8 mouse cellular contexts compared by ENCODE assay signal in the genomic region with DNA sequence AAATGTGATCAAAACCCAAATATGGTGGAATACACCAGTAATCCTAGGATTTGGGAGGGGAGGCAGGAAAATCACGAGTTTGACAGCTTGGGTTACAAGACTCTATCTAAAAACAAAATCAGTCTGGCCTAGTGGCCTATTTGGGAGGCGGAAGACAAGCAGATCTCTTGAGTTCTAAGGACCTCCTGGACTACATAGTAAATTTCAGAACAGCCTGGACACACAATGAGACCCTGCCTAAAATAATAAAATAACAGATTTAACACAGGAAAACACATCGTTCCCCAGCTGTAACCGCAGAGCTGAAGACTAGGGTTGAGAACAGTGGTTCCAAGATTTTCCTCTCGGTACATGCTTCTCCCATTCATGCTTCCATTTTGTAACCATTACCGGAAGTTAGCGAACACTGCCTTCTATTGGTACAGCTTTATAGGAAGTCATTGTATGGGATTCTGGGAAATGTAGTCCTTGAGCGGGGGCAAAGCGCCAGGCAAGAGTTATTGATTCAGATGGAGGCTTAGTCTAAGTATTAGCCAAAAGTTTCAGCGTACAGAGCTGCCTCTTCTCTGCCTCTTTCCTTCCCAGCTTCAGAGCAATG. TPM values are rescaled to one million over a fixed set of nuclear protein-coding genes. Genes with fewer than 3 reads are reported as not detected.
DNase-seq lines count a peak whose midpoint lies in the region; ATAC-seq and TF ChIP-seq lines count a peak whose summit lies in the region.

No protein-coding gene starts in this region.

- no peaks in the 10 kb centered on the region for H3K36me3 ChIP-seq in CH12.LX (replicated peaks in 1 of 2; ENCODE audit: control insufficient read depth in 1 of 2, insufficient read depth in 1 of 2, low read length in 1 of 2)
- no peaks in the 10 kb centered on the region for H3K36me3 ChIP-seq in embryonic facial prominence, embryonic 12.5 days
- no peaks in the 10 kb centered on the region for H3K36me3 ChIP-seq in heart, embryonic 12.5 days
- H3K36me3 ChIP-seq in kidney, embryonic 16.5 days (ENCODE audit: insufficient read depth, low read length): no peaks in the 10 kb centered on the region
- H3K36me3 ChIP-seq in limb, embryonic 15.5 days: no peaks in the 10 kb centered on the region
- no peaks in the 10 kb centered on the region for H3K36me3 ChIP-seq in midbrain, embryonic 16.5 days (ENCODE audit: control insufficient read depth, insufficient read depth, low read length)
- no peaks in the 10 kb centered on the region for H3K36me3 ChIP-seq in stomach, embryonic 16.5 days (ENCODE audit: control insufficient read depth, insufficient read depth, low read length)

- ATAC-seq in embryonic facial prominence, embryonic 12.5 days (ENCODE audit: insufficient number of reproducible peaks, insufficient read depth, low FRiP score, low TSS enrichment): no peak
- ATAC-seq in heart, embryonic 12.5 days (ENCODE audit: insufficient number of reproducible peaks, low FRiP score): no peak
- ATAC-seq in kidney, embryonic 16.5 days (ENCODE audit: low FRiP score, low TSS enrichment): peak; percentile 81
- peak; percentile 77; the same call in 1 of the 2 replicates for ATAC-seq in limb, embryonic 15.5 days (ENCODE audit: insufficient number of reproducible peaks, low FRiP score, low TSS enrichment, low read depth)
- ATAC-seq in midbrain, embryonic 16.5 days: peak; percentile 92
- peak; percentile 83 for ATAC-seq in stomach, embryonic 16.5 days (ENCODE audit: insufficient read depth, low FRiP score)

- no peak for TF ChIP-seq CTCF in CH12.LX (conservative IDR thresholded peaks at IDR 0.05 in 1 of 2, IDR thresholded peaks at IDR 0.05 in 1 of 2; ENCODE audit: low read depth in 2 of 2, low read length in 2 of 2)

- no peaks in the 10 kb centered on the region for H3K79me2 ChIP-seq in CH12.LX (replicated peaks; ENCODE audit: control insufficient read depth, extremely low read depth, insufficient read depth, poor library complexity, severe bottlenecking)

- H3K27me3 ChIP-seq in CH12.LX (replicated peaks): peaks cover 21% of the 10 kb centered on the region
- peaks cover 4% of the 10 kb centered on the region; the same call in 1 of the 2 replicates for H3K27me3 ChIP-seq in embryonic facial prominence, embryonic 12.5 days
- peaks cover 22% of the 10 kb centered on the region for H3K27me3 ChIP-seq in heart, embryonic 12.5 days (replicated peaks)
- peaks cover 5% of the 10 kb centered on the region for H3K27me3 ChIP-seq in kidney, embryonic 16.5 days (ENCODE audit: insufficient read depth, low read length)
- peaks cover 18% of the 10 kb centered on the region for H3K27me3 ChIP-seq in limb, embryonic 15.5 days
- no peaks in the 10 kb centered on the region; the same call in none of the 2 replicates for H3K27me3 ChIP-seq in midbrain, embryonic 16.5 days (ENCODE audit: control insufficient read depth, insufficient read depth, low read depth, low read length)
- H3K27me3 ChIP-seq in stomach, embryonic 16.5 days (ENCODE audit: control insufficient read depth, insufficient read depth, low read length): peaks cover 6% of the 10 kb centered on the region; the same call in 1 of the 2 replicates

- peak; percentile 65 for DNase-seq in CH12.LX (ENCODE audit: extremely low read depth)
- peak; percentile 56 for DNase-seq in adrenal gland, postnatal 25 days

- no peak overlapping the region for H3K9ac ChIP-seq in CH12.LX (ENCODE audit: insufficient read depth, low read depth)
- H3K9ac ChIP-seq in embryonic facial prominence, embryonic 12.5 days: no peak overlapping the region
- H3K9ac ChIP-seq in heart, embryonic 12.5 days: no peak overlapping the region
- peak overlapping the region; percentile 58 for H3K9ac ChIP-seq in kidney, embryonic 16.5 days (replicated peaks; ENCODE audit: low read length)
- no peak overlapping the region for H3K9ac ChIP-seq in limb, embryonic 15.5 days
- peak overlapping the region; percentile 61; the same call in 1 of the 2 replicates for H3K9ac ChIP-seq in midbrain, embryonic 16.5 days (ENCODE audit: low read depth, low read length)
- H3K9ac ChIP-seq in stomach, embryonic 16.5 days (ENCODE audit: low read length): peak overlapping the region; percentile 61

- H3K27ac ChIP-seq in CH12.LX (ENCODE audit: insufficient read depth, low read depth): no peak overlapping the region
- H3K27ac ChIP-seq in embryonic facial prominence, embryonic 12.5 days: no peak overlapping the region
- no peak overlapping the region for H3K27ac ChIP-seq in heart, embryonic 12.5 days (ENCODE audit: poor library complexity, severe bottlenecking)
- H3K27ac ChIP-seq in kidney, embryonic 16.5 days (ENCODE audit: low read length): no peak overlapping the region
- no peak overlapping the region for H3K27ac ChIP-seq in limb, embryonic 15.5 days
- H3K27ac ChIP-seq in midbrain, embryonic 16.5 days (ENCODE audit: low read length): peak overlapping the region; percentile 25
- H3K27ac ChIP-seq in stomach, embryonic 16.5 days (ENCODE audit: low read length): no peak overlapping the region; the same call in 1 of the 2 replicates

- peak overlapping the region in 2 of 3 experiments; percentile 36 to 47 for H3K4me3 ChIP-seq in CH12.LX (replicated peaks in 1 of 3; ENCODE audit: low read depth in 2 of 3, low read length in 2 of 3, poor library complexity in 1 of 3)
- H3K4me3 ChIP-seq in embryonic facial prominence, embryonic 12.5 days: peak overlapping the region; percentile 39
- peak overlapping the region; percentile 47 for H3K4me3 ChIP-seq in heart, embryonic 12.5 days
- H3K4me3 ChIP-seq in kidney, embryonic 16.5 days (ENCODE audit: low read length): peak overlapping the region; percentile 54
- peak overlapping the region; percentile 42 for H3K4me3 ChIP-seq in limb, embryonic 15.5 days
- peak overlapping the region; percentile 47 for H3K4me3 ChIP-seq in midbrain, embryonic 16.5 days (ENCODE audit: low read depth, low read length)
- H3K4me3 ChIP-seq in stomach, embryonic 16.5 days (replicated peaks; ENCODE audit: low read length): peak overlapping the region; percentile 56

- H3K4me1 ChIP-seq in CH12.LX (ENCODE audit: control insufficient read depth in 1 of 2, insufficient read depth in 2 of 2): peaks cover 0 to 4% of the 10 kb centered on the region in 2 experiments; a peak in 2 of 4 replicates
- H3K4me1 ChIP-seq in embryonic facial prominence, embryonic 12.5 days: no peaks in the 10 kb centered on the region
- H3K4me1 ChIP-seq in heart, embryonic 12.5 days (replicated peaks): no peaks in the 10 kb centered on the region
- H3K4me1 ChIP-seq in kidney, embryonic 16.5 days (ENCODE audit: insufficient read depth, low read length): peaks cover 4% of the 10 kb centered on the region; the same call in 1 of the 2 replicates
- H3K4me1 ChIP-seq in limb, embryonic 15.5 days: no peaks in the 10 kb centered on the region
- peaks cover 6% of the 10 kb centered on the region; the same call in 1 of the 2 replicates for H3K4me1 ChIP-seq in midbrain, embryonic 16.5 days (ENCODE audit: control insufficient read depth, insufficient read depth, low read length)
- no peaks in the 10 kb centered on the region for H3K4me1 ChIP-seq in stomach, embryonic 16.5 days (ENCODE audit: control insufficient read depth, insufficient read depth, low read length)

- whole genome bisulfite sequencing in embryonic facial prominence, embryonic 12.5 days: 15% methylated on average over 10 of the region's 10 CpGs
- 17% methylated on average over 10 of the region's 10 CpGs for WGBS in heart, embryonic 12.5 days
- 16% methylated on average over 10 of the region's 10 CpGs for WGBS in kidney, embryonic 16.5 days
- WGBS in limb, embryonic 15.5 days: 11% methylated on average over 10 of the region's 10 CpGs
- 15% methylated on average over 10 of the region's 10 CpGs for WGBS in midbrain, embryonic 16.5 days
- 11% methylated on average over 10 of the region's 10 CpGs for WGBS in stomach, embryonic 16.5 days

- TF ChIP-seq POLR2A in CH12.LX (IDR thresholded peaks at IDR 0.05; ENCODE audit: low read depth, low read length): no peak

- H3K9me3 ChIP-seq in CH12.LX (replicated peaks; ENCODE audit: low read length): peaks cover 4% of the 10 kb centered on the region
- no peaks in the 10 kb centered on the region for H3K9me3 ChIP-seq in embryonic facial prominence, embryonic 12.5 days
- H3K9me3 ChIP-seq in heart, embryonic 12.5 days (replicated peaks): peaks cover 6% of the 10 kb centered on the region; the same call in 1 of the 2 replicates
- no peaks in the 10 kb centered on the region for H3K9me3 ChIP-seq in kidney, embryonic 16.5 days (ENCODE audit: low read length)
- no peaks in the 10 kb centered on the region for H3K9me3 ChIP-seq in limb, embryonic 15.5 days
- H3K9me3 ChIP-seq in midbrain, embryonic 16.5 days (replicated peaks; ENCODE audit: control insufficient read depth, low read length, poor library complexity, severe bottlenecking): no peaks in the 10 kb centered on the region
- H3K9me3 ChIP-seq in stomach, embryonic 16.5 days (replicated peaks; ENCODE audit: control insufficient read depth, low read length): no peaks in the 10 kb centered on the region

- TF ChIP-seq EP300 in CH12.LX (IDR thresholded peaks at IDR 0.05; ENCODE audit: low read length): no peak

- TF ChIP-seq RAD21 in CH12.LX (IDR thresholded peaks at IDR 0.05; ENCODE audit: low read depth, low read length): no peak

- H3K4me2 ChIP-seq in CH12.LX (ENCODE audit: insufficient read depth, low read depth, poor library complexity, severe bottlenecking): no peak overlapping the region
- peak overlapping the region; percentile 48 for H3K4me2 ChIP-seq in embryonic facial prominence, embryonic 12.5 days (replicated peaks)
- H3K4me2 ChIP-seq in heart, embryonic 12.5 days: peak overlapping the region; percentile 57
- H3K4me2 ChIP-seq in kidney, embryonic 16.5 days (replicated peaks; ENCODE audit: low read depth, low read length): peak overlapping the region; percentile 55
- peak overlapping the region; percentile 59 for H3K4me2 ChIP-seq in limb, embryonic 15.5 days
- H3K4me2 ChIP-seq in midbrain, embryonic 16.5 days (ENCODE audit: low read length): peak overlapping the region; percentile 53
- peak overlapping the region; percentile 61 for H3K4me2 ChIP-seq in stomach, embryonic 16.5 days (ENCODE audit: low read depth, low read length)

- in situ Hi-C loops in CH12.LX (cut with MboI; ENCODE audit: low pct_ligation_motif_present, low pct_unique_long_range_greater_than_20kb, low sequenced_read_pairs): no loop called here

- dilution Hi-C loops in CH12.LX (cut with MboI; ENCODE audit: extremely low pct_ligation_motif_present, extremely low pct_unique_long_range_greater_than_20kb, low sequenced_read_pairs): no loop called here

RNA-seq across cellular contexts. Expression of a gene that starts 16.7 kb away (rescaled TPM):
- total RNA-seq in CH12.LX (2012; rRNA removed) (2.0 and 3.7 TPM in 2 replicates), CH12.LX (2014; rRNA removed) (0.77 and 0.90 TPM in 2 replicates)
- polyA plus RNA-seq in CH12.LX (2012; ENCODE audit: insufficient read length, low read depth): 0.35 and 0.91 TPM in 2 replicates
- 36.3 and 71.9 TPM in 2 replicates for total RNA-seq in adrenal gland, postnatal 25 days (2021)
- polyA plus RNA-seq in embryonic facial prominence, embryonic 12.5 days (2016; fragmentation: Nextera tagmentation; extraction: Ambion mirVana): 10.2 and 11.1 TPM in 2 replicates
- polyA plus RNA-seq in heart, embryonic 12.5 days (2016; fragmentation: Nextera tagmentation; extraction: Ambion mirVana): 10.5 and 12.2 TPM in 2 replicates
- 14.2 and 14.4 TPM in 2 replicates for polyA plus RNA-seq in kidney, embryonic 16.5 days (2015; fragmentation: Nextera tagmentation; extraction: Ambion mirVana)
- polyA plus RNA-seq in limb, embryonic 15.5 days (2015; fragmentation: Nextera tagmentation; extraction: Ambion mirVana): 57.3 and 57.7 TPM in 2 replicates
- 16.1 and 19.9 TPM in 2 replicates for polyA plus RNA-seq in midbrain, embryonic 16.5 days (2015; fragmentation: Nextera tagmentation; extraction: Ambion mirVana)
- polyA plus RNA-seq in stomach, embryonic 16.5 days (2015; fragmentation: Nextera tagmentation; extraction: Ambion mirVana): 106 and 130 TPM in 2 replicates

RNA-seq across cellular contexts. Expression of a gene that starts 25.9 kb away (rescaled TPM):
- total RNA-seq in CH12.LX (2012; rRNA removed) (not detected in 2 replicates), CH12.LX (2014; rRNA removed) (not detected in 2 replicates)
- not detected in 2 replicates for polyA plus RNA-seq in CH12.LX (2012; ENCODE audit: insufficient read length, low read depth)
- total RNA-seq in adrenal gland, postnatal 25 days (2021): 13.6 and 19.1 TPM in 2 replicates
- 5.3 and 5.6 TPM in 2 replicates for polyA plus RNA-seq in embryonic facial prominence, embryonic 12.5 days (2016; fragmentation: Nextera tagmentation; extraction: Ambion mirVana)
- 2.7 and 3.8 TPM in 2 replicates for polyA plus RNA-seq in heart, embryonic 12.5 days (2016; fragmentation: Nextera tagmentation; extraction: Ambion mirVana)
- polyA plus RNA-seq in kidney, embryonic 16.5 days (2015; fragmentation: Nextera tagmentation; extraction: Ambion mirVana): 5.4 and 6.0 TPM in 2 replicates
- polyA plus RNA-seq in limb, embryonic 15.5 days (2015; fragmentation: Nextera tagmentation; extraction: Ambion mirVana): 3.2 and 4.1 TPM in 2 replicates
- 11.6 and 12.7 TPM in 2 replicates for polyA plus RNA-seq in midbrain, embryonic 16.5 days (2015; fragmentation: Nextera tagmentation; extraction: Ambion mirVana)
- 3.4 and 4.6 TPM in 2 replicates for polyA plus RNA-seq in stomach, embryonic 16.5 days (2015; fragmentation: Nextera tagmentation; extraction: Ambion mirVana)

RNA-seq across cellular contexts. Expression of a gene that starts 26.0 kb away (rescaled TPM):
- total RNA-seq in CH12.LX (2012; rRNA removed): 2.4 and 2.9 TPM in 2 replicates
- 2.4 and 2.9 TPM in 2 replicates for total RNA-seq in CH12.LX (2014; rRNA removed)
- 0.87 and 1.6 TPM in 2 replicates for polyA plus RNA-seq in CH12.LX (2012; ENCODE audit: insufficient read length, low read depth)
- total RNA-seq in adrenal gland, postnatal 25 days (2021): 471 and 609 TPM in 2 replicates
- 40.5 and 42.4 TPM in 2 replicates for polyA plus RNA-seq in embryonic facial prominence, embryonic 12.5 days (2016; fragmentation: Nextera tagmentation; extraction: Ambion mirVana)
- polyA plus RNA-seq in heart, embryonic 12.5 days (2016; fragmentation: Nextera tagmentation; extraction: Ambion mirVana): 38.3 and 38.4 TPM in 2 replicates
- polyA plus RNA-seq in kidney, embryonic 16.5 days (2015; fragmentation: Nextera tagmentation; extraction: Ambion mirVana): 70.3 and 75.4 TPM in 2 replicates
- 53.4 and 56.0 TPM in 2 replicates for polyA plus RNA-seq in limb, embryonic 15.5 days (2015; fragmentation: Nextera tagmentation; extraction: Ambion mirVana)
- 45.5 and 47.2 TPM in 2 replicates for polyA plus RNA-seq in midbrain, embryonic 16.5 days (2015; fragmentation: Nextera tagmentation; extraction: Ambion mirVana)
- polyA plus RNA-seq in stomach, embryonic 16.5 days (2015; fragmentation: Nextera tagmentation; extraction: Ambion mirVana): 74.5 and 81.2 TPM in 2 replicates

RNA-seq across cellular contexts. Expression of a gene that starts 35.5 kb away (rescaled TPM):
- total RNA-seq in CH12.LX (2012; rRNA removed) (not detected in 2 replicates), CH12.LX (2014; rRNA removed) (not detected in 2 replicates)
- polyA plus RNA-seq in CH12.LX (2012; ENCODE audit: insufficient read length, low read depth): not detected in 2 replicates
- total RNA-seq in adrenal gland, postnatal 25 days (2021): 35.6 and 40.5 TPM in 2 replicates
- 15.9 and 16.2 TPM in 2 replicates for polyA plus RNA-seq in embryonic facial prominence, embryonic 12.5 days (2016; fragmentation: Nextera tagmentation; extraction: Ambion mirVana)
- 8.2 and 8.4 TPM in 2 replicates for polyA plus RNA-seq in heart, embryonic 12.5 days (2016; fragmentation: Nextera tagmentation; extraction: Ambion mirVana)
- polyA plus RNA-seq in kidney, embryonic 16.5 days (2015; fragmentation: Nextera tagmentation; extraction: Ambion mirVana): 10.4 and 10.7 TPM in 2 replicates
- polyA plus RNA-seq in limb, embryonic 15.5 days (2015; fragmentation: Nextera tagmentation; extraction: Ambion mirVana): 8.4 and 8.7 TPM in 2 replicates
- polyA plus RNA-seq in midbrain, embryonic 16.5 days (2015; fragmentation: Nextera tagmentation; extraction: Ambion mirVana): 112 and 115 TPM in 2 replicates
- polyA plus RNA-seq in stomach, embryonic 16.5 days (2015; fragmentation: Nextera tagmentation; extraction: Ambion mirVana): 6.9 and 7.1 TPM in 2 replicates

RNA-seq across cellular contexts. Expression of a gene that starts 48.9 kb away (rescaled TPM):
- total RNA-seq in CH12.LX (2012; rRNA removed): 3.3 and 3.4 TPM in 2 replicates
- total RNA-seq in CH12.LX (2014; rRNA removed): 0.26 and 0.79 TPM in 2 replicates
- polyA plus RNA-seq in CH12.LX (2012; ENCODE audit: insufficient read length, low read depth): 3.6 TPM in 2 replicates
- total RNA-seq in adrenal gland, postnatal 25 days (2021): 45.6 and 46.0 TPM in 2 replicates
- polyA plus RNA-seq in embryonic facial prominence, embryonic 12.5 days (2016; fragmentation: Nextera tagmentation; extraction: Ambion mirVana): 30.8 and 33.3 TPM in 2 replicates
- polyA plus RNA-seq in heart, embryonic 12.5 days (2016; fragmentation: Nextera tagmentation; extraction: Ambion mirVana): 52.3 and 59.0 TPM in 2 replicates
- 46.8 and 47.1 TPM in 2 replicates for polyA plus RNA-seq in kidney, embryonic 16.5 days (2015; fragmentation: Nextera tagmentation; extraction: Ambion mirVana)
- polyA plus RNA-seq in limb, embryonic 15.5 days (2015; fragmentation: Nextera tagmentation; extraction: Ambion mirVana): 38.1 and 41.0 TPM in 2 replicates
- polyA plus RNA-seq in midbrain, embryonic 16.5 days (2015; fragmentation: Nextera tagmentation; extraction: Ambion mirVana): 12.9 and 13.4 TPM in 2 replicates
- polyA plus RNA-seq in stomach, embryonic 16.5 days (2015; fragmentation: Nextera tagmentation; extraction: Ambion mirVana): 39.4 and 41.6 TPM in 2 replicates

Comparison
In these comparisons a context has a peak if more than half of its experiments do, and no peak if none do; other contexts are left out.
1. H3K9ac ChIP-seq: peak in kidney, embryonic 16.5 days (single experiment), midbrain, embryonic 16.5 days (single experiment) and stomach, embryonic 16.5 days (single experiment); none in CH12.LX (single experiment), embryonic facial prominence, embryonic 12.5 days (single experiment), heart, embryonic 12.5 days (single experiment) and limb, embryonic 15.5 days (single experiment).
2. ATAC-seq: peak in kidney, embryonic 16.5 days (single experiment), limb, embryonic 15.5 days (single experiment), midbrain, embryonic 16.5 days (single experiment) and stomach, embryonic 16.5 days (single experiment); none in embryonic facial prominence, embryonic 12.5 days (single experiment) and heart, embryonic 12.5 days (single experiment).
3. RNA of a gene that starts 26.0 kb away (polyA plus RNA-seq): 70.3 to 75.4 TPM in kidney, embryonic 16.5 days, 74.5 to 81.2 TPM in stomach, embryonic 16.5 days, 53.4 to 56.0 TPM in limb, embryonic 15.5 days, 45.5 to 47.2 TPM in midbrain, embryonic 16.5 days, 40.5 to 42.4 TPM in embryonic facial prominence, embryonic 12.5 days and 38.3 to 38.4 TPM in heart, embryonic 12.5 days; 0.87 to 1.6 TPM in CH12.LX; every median in the first group is over 10 times any median in the second.
4. Peak in every context shown above with its lines, with median percentiles within 50 percentile points of each other: H3K4me3 ChIP-seq.